Mouse (Mus musculus) cerebellum, postnatal 25 days (tissue): ENCODE measurements around the gene Olfr164.

Experiments used
- DNase-seq, 2 experiments: peaks; one replicate each; pipeline ENCODE4 v3.0.0; 2021; ENCODE audit warnings: mixed read lengths in 2 of 2

The Olfr164 gene

GRCm38 (mm10) chr16:19313964-19314363, at the start of gene Olfr164:
Gene Olfr164 (minus strand): TSS chr16:19314064.
- no peak for DNase-seq

- no peak for DNase-seq
These were observed 35.2 kb upstream of the Olfr164 start for GRCm38 (mm10) chr16:19349111-19349510.

- DNase-seq, result no peak
These were observed 50.6 kb downstream of the Olfr164 start for GRCm38 (mm10) chr16:19263235-19263634.

- no peak for DNase-seq
These were observed 53.1 kb downstream of the Olfr164 start for GRCm38 (mm10) chr16:19260780-19261179.

- no peak for DNase-seq
These were observed 68.0 kb downstream of the Olfr164 start for GRCm38 (mm10) chr16:19245835-19246234.

GRCm38 (mm10) chr16:19241539-19242025, 72.3 kb downstream of the Olfr164 start:
- no peak for DNase-seq

- DNase-seq, result no peak
These were observed 72.9 kb downstream of the Olfr164 start for GRCm38 (mm10) chr16:19240792-19241538.

- peak in 1 of 2 experiments; percentile 1 for DNase-seq
These were observed 77.1 kb downstream of the Olfr164 start for GRCm38 (mm10) chr16:19236719-19237118.
